Mouse (Mus musculus): ENCODE data around the gene Sirt3.
A peak's percentile ranks its signal among the peaks of the same experiment; 100 is the strongest.

Sirt3 gene

DNA sequence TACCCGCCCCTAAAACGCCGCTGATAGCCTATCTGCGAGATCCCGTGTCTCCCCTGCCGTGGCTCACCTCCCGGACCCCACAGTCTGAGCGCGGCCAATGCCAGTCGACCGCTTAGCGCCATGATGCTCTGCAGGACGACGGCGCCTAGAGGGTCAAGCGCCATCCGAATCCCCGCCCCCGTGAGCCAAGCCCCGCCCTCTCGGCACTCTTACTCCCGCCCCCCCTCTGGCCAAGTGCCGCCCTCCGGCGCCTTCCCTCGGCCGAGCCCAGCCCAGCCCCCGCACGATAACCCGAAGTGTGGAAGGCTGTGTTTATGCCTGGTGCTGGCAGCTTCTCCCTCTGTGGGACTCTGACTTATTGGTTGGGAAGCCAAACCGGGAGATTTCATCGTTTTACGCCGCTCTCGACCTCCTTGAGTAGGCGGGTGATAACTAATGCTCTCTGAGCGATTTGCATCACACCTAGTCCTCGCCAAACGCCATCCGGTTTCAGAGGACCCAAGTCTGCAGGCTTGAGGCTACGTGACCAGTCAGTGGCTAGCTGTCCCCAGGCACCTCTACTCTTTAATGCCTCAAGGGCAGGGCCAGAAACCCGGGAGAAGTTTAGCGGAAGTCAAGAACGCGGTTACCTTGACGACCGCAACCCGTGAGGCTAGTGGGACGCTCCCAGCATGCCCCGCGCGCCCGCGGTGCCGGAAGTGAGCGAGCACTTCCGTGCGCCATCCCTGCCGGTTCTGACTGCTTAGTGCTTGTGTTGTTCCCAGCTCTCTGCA, at the start of gene Sirt3, which contains the start of gene Psmd13:
TSS of gene Sirt3 (minus strand) at position 614 of the 773 bp plus-strand sequence.
TSS of gene Psmd13 (plus strand) at position 273 of the 773 bp plus-strand sequence.
- peak; percentile 98 for DNase-seq

DNA sequence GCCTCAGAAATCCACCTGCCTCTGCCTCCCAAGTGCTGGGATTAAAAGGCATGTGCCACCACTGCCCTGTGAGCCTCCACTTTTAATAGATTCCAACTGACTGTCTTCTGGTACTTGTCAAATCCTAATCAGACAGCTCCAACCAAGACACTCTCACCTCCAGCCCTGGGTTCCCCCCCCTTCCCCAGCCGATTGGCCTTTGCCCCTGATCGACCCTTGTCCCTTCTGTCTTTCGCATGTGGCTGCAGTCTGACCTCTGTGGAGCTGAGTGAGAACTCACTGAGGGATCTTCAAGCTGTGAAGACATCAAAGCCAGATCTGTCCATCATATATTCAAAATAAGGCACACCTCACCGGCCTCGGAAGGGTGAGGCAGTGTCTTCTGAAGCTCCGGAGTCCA, 45.1 kb upstream of the Sirt3 start:
- DNase-seq, result no peak

DNA sequence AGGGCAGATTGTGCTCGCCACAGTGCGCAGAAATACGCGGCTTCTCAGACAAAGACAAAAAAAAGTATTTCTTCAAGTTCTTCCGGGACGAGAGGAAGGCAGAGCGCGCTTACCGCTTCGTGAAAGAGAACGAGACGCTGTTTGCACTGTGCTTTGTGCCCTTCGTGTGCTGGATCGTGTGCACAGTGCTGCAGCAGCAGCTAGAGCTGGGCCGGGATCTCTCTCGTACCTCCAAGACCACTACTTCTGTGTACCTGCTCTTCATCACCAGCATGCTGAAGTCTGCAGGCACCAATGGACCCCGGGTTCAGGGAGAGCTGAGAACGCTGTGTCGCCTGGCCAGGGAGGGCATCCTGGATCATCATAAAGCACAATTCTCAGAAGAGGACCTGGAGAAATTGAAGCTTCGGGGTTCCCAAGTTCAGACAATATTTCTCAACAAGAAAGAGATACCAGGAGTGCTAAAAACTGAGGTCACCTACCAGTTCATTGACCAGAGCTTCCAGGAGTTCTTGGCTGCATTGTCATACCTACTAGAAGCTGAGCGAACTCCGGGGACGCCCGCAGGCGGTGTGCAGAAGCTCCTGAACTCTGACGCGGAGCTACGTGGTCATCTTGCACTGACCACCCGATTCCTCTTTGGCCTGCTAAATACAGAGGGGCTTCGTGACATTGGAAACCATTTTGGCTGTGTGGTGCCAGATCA, 41.1 kb upstream of the Sirt3 start:
- DNase-seq, result no peak

DNA sequence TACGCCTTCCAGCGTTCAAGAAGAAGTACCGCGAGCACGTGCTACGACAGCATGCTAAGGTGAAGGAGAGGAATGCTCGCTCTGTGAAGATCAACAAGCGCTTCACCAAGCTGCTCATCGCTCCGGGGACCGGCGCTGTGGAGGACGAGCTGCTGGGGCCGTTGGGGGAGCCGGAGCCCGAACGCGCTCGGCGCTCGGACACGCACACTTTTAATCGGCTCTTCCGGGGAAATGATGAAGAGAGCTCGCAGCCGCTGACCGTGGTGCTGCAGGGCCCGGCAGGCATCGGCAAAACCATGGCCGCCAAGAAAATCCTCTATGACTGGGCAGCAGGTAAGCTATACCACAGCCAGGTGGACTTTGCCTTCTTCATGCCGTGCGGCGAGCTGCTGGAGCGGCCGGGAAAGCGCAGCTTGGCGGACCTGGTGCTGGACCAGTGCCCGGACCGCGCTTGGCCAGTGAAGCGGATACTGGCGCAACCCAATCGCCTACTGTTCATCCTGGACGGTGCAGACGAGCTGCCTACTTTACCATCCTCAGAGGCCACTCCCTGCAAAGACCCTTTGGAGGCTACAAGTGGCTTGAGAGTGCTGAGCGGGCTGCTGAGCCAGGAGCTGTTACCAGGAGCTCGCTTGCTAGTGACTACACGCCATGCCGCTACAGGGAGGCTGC, 40.4 kb upstream of the Sirt3 start:
- peak; percentile 41 for DNase-seq

DNA sequence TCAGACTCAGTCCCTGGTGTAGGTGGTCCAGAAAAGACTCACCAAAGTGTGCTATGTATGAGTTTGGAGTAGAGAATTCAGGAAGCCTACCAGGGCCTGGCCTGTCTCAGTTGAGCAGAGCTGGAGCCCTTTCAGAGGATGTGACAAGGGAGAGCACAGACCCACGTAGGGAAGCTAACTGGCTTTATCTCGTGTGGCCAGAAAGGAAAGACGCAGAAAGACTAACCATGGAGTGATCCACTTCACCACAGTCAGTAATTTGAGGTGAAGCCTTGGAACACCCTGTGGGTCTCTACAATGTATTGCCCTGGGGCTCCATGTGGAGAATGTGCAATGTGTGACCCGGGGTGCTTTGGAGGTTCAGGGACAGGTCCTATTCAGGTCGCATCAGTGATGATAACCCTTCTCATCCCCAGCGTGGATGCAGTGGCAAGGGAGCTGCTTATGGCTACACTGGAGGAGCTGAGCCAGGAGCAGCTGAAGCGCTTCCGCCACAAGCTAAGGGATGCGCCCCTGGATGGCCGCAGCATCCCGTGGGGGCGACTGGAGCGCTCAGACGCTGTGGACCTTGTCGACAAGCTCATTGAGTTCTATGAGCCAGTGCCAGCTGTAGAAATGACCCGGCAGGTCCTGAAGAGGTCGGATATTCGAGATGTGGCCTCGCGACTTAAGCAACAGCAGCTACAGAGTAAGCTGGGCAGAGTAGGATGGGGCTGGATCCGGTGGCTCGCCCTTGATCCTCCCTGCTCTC, 39.3 kb upstream of the Sirt3 start:
- no peak for DNase-seq

DNA sequence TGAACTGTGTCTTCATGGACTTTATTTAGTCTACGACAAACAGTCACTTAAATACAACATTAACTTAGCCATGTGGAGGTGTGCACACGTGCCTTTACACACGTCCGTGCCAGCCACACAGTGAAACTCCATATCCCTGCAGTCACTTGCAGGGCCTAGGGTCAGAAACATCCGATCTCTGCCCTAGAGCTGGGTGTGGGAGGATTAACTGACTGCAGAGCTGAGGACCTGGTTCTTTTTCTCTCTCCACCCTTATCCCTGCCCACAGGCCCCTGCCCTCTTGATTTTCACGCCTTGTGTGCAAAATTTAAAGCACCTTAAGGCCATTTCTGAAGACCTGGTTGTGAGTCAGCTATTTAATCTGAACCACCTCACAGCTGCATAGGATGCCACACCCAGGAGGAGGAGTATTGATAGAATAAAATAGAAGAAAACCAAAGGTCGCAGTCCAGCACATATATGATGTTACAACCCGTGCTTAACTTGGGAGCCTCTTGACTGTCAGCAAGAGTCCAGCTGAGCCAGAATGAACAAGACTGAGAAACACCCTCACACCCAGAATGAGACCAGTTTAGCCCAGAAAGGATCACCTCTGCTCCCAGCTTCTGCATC, 38.4 kb upstream of the Sirt3 start, which contains the start of gene Nlrp6:
TSS of gene Nlrp6 (plus strand) at position 485 of the 612 bp plus-strand sequence.
- no peak for DNase-seq

DNA sequence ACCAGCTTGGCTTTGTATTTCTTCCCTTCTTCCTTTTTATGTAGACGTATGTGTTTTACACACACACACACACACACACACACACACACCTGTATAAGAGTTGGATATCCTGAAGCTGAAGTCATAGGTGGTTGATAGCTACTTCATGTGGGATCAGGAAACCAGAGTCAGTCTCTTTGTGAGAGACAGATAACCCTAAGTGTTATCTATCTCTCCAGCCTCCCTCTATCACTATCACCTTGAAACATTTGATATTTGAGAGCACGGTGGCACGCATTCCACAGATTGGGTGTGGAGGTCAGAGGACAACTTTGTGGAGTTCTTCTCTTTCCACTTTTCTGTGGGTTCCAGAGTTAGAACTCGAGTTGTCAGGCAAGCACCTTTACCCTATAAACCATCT, 37.8 kb upstream of the Sirt3 start:
- no peak for DNase-seq

DNA sequence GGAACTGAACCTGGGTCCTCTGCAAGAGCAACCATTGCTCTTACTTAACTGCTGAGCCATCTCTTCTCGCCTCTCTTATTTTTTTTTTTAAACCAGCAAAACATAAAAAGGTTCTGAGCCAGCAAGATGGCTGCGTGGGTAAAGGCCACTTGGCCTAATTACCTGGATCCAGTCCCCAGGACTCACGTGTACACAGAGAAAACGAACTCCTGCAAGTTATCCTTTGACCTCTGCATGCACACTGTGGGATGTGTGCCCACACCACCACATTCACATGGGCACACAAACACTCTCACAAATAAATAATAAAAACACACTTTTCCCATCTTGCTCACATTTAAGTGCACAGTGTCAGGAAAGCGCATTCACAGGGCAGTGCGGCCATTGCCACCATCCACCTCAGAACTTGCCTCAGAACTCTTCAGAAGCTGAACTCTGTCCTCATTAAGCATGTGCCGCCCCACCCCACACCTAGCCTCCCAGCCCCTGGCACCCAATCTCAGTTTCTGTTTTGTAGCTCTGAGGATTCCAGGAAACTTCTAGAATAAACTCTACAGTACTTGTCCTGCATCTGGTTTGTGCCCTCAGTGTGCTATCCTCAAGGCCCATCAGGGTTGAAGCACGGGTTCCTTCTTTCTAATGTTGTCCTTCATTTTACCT, 32.1 kb upstream of the Sirt3 start:
- no peak for DNase-seq

DNA sequence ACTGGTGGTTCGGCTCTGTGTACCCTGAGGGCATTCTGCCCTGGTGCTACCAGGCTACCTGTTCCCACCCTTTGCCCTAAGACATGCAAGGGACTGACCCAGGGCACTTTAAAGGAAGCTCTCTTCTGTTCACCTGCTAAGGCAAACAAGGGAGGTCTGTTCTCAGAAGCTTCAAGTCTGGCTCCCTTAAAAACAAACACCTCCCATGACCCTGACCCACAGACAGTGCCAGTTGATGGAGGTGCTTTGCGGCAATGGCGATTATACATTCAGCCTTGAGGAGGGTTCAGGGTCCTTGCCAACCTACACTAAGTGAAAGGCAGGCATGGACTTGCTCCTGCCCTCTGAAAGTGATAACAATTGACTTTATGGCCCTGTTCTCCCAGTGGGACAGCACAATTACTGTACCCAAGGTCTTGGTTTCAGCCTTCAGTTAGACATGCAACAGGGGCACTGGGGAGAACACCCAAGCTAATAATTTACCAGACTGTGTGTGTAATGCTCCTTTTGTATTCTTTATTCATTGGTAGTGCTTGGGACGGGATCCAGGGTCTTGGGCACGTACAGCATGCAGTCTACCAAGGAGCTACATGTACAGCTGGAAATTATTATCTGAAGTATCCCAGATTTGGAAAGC, 30.9 kb upstream of the Sirt3 start:
- DNase-seq, result no peak

DNA sequence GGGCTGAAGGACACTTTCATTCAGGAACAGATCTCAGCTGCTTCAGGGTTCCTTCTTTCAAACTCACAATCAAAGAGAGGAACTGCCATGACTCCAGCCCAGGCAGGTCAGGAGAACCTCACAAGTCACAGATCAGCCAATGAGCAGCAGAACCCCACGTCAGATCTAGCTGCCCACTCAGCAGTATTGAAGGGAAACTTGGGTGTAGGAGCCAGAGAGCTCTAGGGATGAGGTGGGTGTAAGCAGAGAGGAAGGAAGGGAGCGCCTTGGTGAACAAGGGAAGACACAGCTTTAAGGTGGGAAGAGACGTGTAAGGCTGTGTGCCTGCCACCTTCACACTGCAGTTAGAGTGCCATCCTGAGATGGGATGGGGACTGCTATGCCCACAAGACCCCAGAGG, 30.2 kb upstream of the Sirt3 start:
- no peak for DNase-seq

DNA sequence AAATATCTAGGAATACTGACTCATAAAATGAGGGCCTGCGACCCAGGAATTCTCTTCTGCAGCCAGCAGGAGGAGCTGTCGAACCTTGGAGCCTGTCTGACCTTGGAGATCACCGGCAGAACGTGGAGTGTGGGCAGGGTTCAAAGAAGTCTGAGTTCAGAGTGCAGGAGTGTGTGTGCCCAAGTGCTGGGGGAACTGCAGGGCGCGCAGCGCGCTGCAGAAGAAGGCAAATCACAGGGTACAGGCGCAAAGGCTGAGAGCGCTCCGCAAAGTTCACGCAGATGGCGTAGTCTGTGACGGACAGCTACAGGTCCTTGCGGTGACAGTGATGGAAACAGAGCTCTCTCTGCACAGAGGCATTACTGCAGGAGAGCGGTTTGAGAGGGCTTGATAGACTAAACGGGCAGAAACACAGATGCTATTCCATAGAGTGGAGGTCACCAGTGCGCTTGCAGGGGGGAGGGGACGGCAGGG, 26.6 kb upstream of the Sirt3 start:
- DNase-seq, result peak; percentile 86

DNA sequence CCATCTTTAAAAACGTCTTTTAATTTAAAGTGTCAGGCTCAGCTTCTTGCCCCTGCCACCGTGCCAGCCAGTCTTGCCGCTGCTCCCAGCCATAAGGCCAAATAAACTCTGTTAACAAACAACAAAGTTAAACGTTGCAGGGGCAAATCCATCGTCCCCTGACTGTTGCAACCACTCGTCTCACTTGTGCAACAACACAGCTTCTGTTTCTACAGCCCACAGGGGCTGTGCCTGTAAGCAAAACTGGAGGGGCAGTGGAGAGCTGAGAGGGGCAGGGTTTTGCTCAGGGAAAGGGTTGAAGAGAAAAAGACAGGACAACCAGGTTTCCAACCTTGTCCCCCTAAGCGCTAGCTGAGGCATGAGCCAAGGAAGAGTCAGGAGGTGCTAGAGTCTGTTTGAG, 26.1 kb upstream of the Sirt3 start:
- DNase-seq, result no peak

DNA sequence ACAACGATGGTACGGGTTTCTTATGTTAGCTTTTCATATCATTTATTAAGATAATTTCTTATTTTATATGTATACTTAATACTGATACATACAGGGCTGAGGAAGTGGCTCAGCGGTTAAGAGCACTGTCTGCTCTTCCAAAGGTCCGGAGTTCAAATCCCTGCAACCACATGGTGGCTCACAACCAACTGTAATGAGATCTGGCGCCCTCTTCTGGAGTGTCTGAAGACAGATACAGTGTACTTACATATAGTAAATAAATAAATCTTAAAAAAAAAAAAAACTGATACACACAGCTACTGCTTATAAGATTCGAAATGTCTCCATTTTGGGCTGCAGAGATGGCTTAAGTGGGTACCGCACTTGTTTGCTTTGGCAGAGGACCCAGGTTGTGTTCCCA, 25.6 kb upstream of the Sirt3 start:
- no peak for DNase-seq

DNA sequence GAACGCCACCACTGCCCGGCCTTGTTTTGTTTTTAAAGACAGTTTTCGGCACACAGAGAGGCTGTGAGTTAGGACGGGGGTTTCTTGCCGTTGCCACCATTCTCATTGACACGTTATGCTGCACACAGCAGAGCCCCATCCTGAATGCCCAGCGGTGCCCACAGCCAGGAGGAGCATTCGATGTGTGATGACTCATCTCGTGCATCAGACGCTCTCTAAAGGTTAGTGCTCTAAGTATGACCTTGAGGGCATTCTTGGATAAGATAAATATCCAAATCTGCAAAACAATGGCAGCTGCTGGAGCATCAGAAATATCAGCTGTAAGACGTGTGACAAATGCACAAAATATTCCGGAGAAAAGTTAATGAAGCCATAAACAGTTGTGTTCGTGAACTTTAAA, 25.0 kb upstream of the Sirt3 start:
- DNase-seq, result no peak

DNA sequence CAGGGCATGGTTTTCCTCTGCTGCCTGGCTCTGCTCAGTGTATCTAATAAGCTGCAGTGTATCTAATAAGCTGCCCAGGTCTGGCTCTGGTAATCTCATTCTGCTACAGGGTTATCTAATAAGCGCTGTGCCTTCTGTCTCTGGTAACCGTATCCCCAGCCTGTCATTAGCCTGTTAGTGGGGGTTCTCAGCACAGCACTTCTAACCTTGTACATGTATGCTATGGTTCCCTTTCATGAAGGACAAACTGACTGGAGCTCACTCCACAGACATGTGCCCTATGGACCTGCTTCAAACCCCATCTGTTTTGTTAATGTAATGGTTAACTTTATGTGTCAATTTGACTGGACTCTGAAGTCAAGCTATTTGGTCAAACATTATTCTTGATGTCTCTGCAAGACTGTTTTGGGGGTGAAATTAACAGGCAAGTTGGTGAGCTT, 23.6 kb upstream of the Sirt3 start:
- DNase-seq, result no peak

DNA sequence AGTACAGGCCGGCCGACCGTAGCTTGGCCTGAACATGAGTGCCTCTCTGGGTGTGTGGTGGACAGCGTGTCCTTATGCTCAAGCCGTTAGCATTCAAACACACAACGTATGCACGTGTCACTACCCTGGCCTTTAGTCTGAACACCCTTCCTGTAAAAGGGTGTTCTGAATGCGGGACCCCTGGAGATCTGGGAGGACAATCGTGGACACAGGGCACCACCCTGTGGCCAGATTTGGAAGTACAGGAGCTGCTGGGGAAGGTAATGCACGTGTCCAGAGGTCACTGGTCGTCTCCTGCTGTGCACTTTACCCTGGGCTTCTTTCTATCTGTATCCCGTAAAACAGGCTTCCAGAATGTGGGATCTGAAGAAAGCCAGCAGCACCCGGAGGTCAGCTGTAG, 21.1 kb upstream of the Sirt3 start:
- DNase-seq, result peak; percentile 88

DNA sequence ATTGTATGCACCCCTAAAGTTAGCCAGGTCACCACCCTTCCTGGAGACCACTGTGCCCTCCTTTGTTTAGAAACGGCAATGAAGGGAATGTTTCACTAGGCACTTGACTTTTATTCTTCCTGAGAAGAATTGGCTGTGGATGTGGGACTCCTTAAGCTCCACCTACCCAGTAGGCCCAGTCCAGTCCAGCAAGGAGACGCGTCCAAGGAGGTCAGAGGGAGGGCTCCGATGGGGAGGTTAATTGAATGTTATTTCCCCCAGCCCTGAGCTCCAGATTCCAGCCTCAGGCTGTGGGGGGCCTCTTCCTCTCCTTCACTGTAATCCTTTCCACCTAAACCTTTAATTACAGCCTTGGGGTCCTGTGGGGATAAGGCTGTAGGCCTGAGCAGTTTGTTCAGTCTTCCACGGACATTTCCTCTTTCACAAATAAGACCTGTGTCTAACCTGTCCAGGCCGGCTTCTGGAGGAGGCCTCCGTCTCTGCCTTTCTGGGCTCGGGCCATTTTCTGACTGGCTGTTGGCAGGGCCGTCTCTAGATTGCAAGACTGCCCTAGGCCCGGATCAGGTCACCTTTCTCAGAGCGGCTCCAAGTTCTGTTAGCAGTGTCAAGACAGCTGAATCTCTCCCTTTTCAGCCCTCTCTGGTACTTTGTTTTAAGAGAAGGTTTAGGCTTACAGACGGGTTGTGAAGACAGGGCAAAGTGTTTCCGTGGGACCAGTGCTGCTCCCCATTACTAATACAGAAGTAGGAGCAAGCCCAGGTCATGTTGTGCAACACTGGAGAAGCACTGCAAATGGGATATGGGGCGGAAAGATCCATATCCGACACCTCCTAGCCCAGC, 20.1 kb upstream of the Sirt3 start:
- no peak for DNase-seq

DNA sequence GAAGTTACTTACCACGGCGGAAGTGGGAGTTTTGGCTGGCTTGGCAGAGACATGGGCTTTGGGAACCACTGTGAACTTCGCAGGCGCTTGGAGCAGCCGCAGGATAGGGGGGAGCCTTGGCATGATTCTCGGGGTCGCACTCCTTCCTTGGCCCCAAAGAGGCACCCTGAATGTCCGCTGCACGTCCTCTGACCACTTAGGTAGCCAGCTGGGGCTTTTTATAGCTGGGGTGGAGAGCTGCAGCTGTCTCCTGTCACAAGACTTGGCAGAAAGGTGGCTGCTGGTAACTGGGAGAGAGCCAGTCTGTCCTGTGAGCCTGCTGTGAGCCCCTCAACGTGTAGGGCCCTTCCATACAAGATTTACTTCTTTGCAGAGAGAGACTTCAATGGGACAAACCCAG, 18.1 kb upstream of the Sirt3 start, which contains the start of gene Cox8b:
TSS of gene Cox8b (minus strand) at position 227 of the 400 bp plus-strand sequence.
- DNase-seq, result no peak

DNA sequence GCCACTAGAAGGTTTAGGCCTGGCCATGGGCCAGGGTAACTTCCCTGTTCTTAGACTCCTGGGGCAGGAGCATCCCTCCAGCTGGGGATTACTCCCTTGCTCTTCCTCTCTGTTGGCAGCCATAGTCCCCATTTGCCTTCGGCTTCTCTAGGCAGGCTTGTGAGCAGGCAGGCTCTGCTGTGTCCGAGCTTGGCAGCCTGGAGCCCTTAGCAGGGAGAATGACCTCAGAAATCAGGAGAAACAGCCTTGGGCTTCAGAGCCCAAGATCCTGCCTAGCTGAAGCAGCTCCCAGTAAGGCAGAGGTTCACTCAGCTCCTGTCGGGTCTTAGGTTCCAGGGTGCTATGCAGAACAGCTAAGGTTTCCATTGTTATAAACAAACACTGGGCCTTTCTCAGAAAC, 17.0 kb upstream of the Sirt3 start:
- no peak for DNase-seq

DNA sequence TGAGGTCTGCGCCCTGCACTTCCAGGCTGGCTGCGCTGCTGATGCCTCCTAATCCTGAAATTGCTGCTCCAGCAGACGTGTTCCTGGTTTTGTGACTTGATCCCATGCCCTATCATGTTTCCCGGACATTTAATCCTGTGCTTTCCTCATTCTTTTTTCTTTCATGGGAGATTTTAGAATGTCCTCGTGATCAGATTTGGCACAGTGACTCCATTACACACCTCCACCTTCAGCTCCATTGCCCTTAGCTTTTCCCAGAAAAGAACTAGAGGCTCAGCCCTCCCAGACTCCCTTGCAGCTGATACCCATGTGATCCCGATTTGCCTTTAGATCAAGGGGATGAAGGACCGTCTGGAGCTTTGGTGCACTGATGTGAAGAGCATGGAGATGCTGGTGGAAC, 15.8 kb upstream of the Sirt3 start:
- no peak for DNase-seq
